Mouse (Mus musculus): ENCODE measurements around the gene Zkscan14.

The Zkscan14 gene

DNA sequence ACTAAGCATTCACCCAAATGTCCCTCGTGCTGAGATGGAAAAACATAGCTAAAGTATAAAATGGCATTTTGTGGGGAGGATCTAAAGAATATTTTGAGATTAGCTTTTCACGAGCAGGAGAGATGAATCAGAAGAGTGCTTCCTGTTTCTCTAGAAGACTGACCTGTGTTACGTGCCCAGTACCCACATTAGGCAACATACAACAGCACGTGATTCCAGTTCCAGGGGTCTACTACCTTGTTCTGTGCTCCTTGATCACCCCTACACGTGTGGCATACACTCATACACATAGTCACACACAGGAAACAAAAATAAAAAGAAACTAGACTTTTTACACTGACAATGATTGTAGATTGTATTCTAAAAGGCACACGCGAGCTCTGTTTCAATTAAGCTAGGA lies 1.3 kb downstream of the Zkscan14 start:
- DNase-seq, result no peak

DNA sequence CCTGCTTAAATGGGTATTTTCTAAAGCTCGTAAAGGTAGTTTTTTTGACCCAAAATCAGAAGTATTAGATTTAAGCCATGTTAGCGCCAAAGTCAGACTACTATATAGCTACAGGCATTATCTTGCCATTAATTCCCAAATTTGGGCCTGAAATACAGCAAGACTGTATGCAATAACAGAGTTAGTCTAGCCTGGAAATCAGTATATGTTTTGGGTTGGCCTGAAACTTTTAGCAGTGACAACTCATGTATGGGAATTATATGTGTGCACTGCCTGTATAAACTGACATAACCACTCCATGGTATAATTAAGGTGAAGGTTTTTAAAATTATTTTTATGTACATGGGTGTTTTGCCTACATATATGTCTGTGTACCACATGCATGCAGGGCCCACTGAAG lies 9.7 kb downstream of the Zkscan14 start, which contains the start of gene Atp5j2:
Gene Atp5j2, minus strand, starts transcription at position 101 of the 400 bp plus-strand sequence.
- DNase-seq, result no peak

GRCm38 (mm10) chr5:145190875-145191798 lies 10.5 kb downstream of the Zkscan14 start:
- peak; percentile 89 for DNase-seq

GRCm38 (mm10) chr5:145190373-145190772 lies 11.3 kb downstream of the Zkscan14 start:
- no peak for DNase-seq

DNA sequence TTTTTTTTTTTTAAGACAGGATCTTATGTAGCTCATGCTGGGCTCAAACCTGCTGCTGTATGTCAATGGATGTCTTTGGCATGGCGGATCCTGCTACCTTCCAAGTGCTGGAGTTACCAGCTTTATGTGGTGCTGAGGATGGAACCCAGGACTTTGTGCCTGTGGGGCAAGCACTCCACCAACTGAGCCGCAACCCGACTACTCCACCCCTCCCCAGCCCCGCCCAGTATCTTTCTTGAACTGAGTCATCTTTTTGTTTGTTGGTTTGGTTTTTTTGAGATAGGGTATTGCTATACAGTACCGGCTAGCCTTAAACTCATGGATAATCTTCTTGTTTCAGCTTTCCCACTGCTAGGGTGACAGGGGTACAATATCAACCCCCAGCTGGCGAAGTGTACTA lies 12.3 kb downstream of the Zkscan14 start:
- DNase-seq, result no peak

- no peak for DNase-seq
Measured at GRCm38 (mm10) chr5:145185244-145185643, 16.4 kb downstream of the Zkscan14 start.

DNA sequence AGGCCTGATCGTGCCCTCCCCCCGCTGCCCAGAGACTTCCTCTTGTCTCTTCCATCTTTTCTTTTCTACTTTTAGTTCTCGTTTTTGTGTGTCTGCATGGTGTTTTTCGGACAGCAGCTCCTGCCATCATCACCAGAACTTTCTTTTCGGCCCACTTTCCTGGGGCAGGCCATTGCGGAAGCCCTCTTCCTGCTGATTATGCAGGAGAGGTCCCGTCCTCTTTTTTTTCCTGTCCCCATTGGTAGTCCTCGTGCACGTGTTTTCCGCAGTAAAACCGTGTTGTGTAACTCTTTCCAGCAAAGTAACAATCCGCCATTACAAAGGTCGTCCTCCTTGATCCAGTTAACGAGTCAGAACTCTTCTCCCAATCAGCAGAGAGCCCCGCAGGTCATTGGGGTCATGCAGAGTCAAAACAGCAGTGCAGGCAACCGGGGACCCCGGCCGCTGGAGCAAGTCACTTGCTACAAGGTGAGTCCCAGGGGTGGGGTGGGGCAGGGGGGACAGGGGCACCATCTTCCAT lies 23.1 kb downstream of the Zkscan14 start:
- DNase-seq, result no peak

GRCm38 (mm10) chr5:145167306-145167661 lies 34.4 kb downstream of the Zkscan14 start:
- DNase-seq, result no peak

DNA sequence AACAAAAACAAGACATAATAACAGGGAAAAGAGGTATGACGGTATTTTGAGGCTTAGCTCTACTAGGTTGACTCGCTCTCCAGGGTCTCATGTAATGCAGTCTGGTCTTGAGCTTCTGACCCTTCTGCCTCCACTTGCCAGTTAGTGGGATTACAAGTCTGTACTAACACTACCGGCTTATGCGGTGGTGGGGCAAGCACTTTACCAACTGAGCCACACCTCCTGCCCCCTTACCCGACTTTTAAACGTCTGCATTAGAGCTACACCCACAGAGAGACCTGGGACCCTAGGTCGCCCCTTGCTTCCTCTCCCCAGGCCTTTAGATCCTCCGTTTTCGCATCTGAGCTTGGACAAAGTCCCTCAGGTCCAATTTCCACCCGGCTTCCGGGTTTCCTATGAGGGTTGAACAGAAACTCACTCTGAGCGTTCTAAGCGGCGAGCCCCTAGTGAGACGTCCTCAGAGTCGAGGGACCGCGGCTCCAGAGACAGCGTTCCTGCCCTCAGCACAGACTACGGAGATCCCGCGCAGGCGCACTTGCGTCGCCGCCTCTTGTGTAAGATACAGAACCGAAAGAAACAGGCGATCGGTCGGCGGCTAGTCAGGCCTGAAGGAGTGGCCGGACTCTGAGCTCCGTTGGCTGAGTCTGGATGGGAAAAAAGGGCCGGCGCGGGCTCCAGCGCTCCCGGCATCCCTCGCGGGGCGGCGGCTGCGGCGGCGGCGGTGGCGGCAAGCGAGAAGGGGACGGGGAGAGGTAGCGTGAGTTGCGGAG lies 34.9 kb downstream of the Zkscan14 start, which contains the start of the genes Ptcd1 and Cpsf4:
Gene Ptcd1, minus strand, starts transcription at position 573 of the 770 bp plus-strand sequence.
Gene Cpsf4, plus strand, starts transcription at position 678 of the 770 bp plus-strand sequence.
- DNase-seq, result peak; percentile 98

DNA sequence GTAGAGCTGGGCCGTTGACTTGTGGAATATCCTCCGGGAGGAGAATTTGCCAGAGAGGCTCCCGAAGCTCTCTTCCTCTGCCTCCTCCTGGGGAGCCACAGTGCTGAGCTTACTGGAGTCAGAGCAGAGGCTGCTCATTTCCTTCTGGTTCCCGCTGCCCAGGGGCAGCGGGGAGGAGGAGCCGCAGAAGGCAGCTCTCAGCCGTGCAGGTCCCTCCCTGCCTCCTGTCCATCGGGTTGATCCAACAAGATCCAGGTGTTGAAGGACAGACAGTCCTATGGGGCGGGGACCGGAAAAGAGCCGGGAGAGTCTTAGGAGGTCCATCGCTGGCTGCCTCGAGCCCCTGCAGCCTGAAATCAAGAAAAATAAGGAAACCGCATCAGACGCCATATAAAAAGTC lies 36.5 kb downstream of the Zkscan14 start:
- peak; percentile 21 for DNase-seq

- DNase-seq, result no peak
Measured at GRCm38 (mm10) chr5:145164710-145165109, 37.0 kb downstream of the Zkscan14 start.

- no peak for DNase-seq
Measured at GRCm38 (mm10) chr5:145161361-145161760, 40.3 kb downstream of the Zkscan14 start.

DNA sequence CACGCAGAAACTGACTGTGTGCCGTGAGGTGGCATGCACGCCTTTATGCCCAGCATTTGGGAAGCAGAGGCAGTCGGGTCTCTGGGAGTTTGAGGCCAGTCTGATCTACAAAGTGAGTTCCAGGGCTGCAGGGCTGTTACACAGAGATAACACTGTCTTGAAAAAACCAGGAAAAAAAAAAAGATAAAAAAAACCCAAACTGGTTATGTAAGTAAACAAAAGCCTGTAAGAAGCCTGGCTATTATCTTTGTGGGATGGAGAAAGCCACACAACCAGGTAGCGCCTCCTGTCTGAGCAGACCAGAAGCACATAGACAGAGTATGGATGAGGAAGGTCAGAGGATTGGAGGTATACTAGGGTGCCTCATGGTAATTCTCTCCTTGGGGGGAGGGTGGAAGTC lies 49.0 kb downstream of the Zkscan14 start:
- no peak for DNase-seq

DNA sequence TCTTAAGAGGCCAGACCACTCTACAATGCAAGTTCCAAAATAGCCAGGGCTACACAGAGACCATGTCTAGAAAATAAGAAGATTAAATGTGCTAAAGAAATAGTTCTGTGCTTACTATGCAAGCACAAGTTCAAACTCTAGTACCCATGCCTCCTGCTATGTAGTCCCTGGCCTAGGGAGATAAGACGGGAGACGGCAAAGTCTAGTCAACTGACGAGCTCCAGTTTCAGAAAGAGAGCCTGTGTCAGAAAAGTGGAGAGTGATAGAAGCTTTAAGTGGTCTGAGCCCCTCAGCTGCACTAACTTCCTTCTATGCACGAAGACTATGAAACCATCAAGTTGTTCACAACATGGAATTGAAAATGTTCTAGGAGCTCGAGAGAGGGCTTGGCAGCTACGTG lies 52.4 kb downstream of the Zkscan14 start:
- no peak for DNase-seq

DNA sequence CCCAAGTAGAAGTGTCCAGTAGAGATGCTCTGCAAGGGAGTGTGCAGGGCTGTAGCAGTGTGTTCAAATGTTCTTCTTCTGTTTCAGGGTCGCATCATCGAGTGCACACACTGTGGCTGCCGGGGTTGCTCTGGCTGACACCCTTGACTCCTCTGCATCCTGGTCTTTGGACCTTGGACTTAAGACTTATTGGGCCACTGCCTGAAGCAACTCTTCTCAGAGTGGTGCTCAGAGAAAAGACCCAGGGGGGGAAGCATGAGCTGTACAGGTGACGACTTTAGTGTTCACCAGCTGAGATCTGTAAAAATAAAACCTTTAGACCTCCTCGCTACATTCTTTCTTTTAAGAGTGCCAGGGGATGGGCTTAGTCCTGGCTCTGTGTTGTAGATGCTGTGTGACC lies 53.9 kb downstream of the Zkscan14 start:
- DNase-seq, result no peak

Data from cerebellum, adult 11-12 months (tissue).